Mouse (Mus musculus): ENCODE data around the gene Slc5a3. TPM values are rescaled to one million over a fixed set of nuclear protein-coding genes. Genes with fewer than 3 reads are reported as not detected.

Gene Slc5a3
- polyA plus RNA-seq (2015; fragmentation: Nextera tagmentation; extraction: Ambion mirVana) = 10.8 and 12.4 TPM in 2 replicates

GRCm38 (mm10) chr16:92057852-92058643 is at the start of gene Slc5a3, which contains the start of the genes Mrps6 and Gm49711:
Gene Slc5a3, plus strand, starts transcription at chr16:92058322.
Gene Mrps6, plus strand, starts transcription at chr16:92058270.
Gene Gm49711, plus strand, starts transcription at chr16:92058316.
- ATAC-seq (replicated peaks) = peak; percentile 94
- H3K4me2 ChIP-seq (replicated peaks) = peak within 1 kb of the TSS; percentile 51
- under 1% methylated on average over 97 of the region's 99 CpGs for WGBS
- no peaks in the 10 kb centered on the region for H3K27me3 ChIP-seq
- H3K36me3 ChIP-seq = peaks cover 4% of the 10 kb centered on the region
- peak within 1 kb of the TSS; percentile 95 for H3K4me3 ChIP-seq
- H3K27ac ChIP-seq (replicated peaks) = peak within 1 kb of the TSS; percentile 88
- no peaks in the 10 kb centered on the region for H3K9me3 ChIP-seq
- H3K9ac ChIP-seq (replicated peaks) = peak within 1 kb of the TSS; percentile 82
- peaks cover 26% of the 10 kb centered on the region for H3K4me1 ChIP-seq

DNA sequence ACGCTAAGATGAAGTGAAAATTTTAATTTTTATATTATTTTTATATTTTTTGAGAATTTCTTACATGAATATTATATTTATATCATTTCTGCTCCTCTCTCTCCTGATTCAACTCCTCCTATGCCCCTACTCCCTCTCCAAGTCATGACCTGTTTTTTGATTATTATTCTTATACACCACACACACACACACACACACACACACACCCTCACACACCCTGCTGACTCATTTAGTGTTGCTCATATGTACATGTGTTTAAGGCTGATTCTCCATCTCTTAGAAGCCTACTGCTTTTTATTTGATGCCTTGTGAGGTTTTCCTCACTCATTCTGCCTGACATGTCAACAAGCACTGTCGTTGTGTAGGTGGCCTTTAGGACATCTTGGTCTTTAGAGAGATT is 48.5 kb upstream of the Slc5a3 start:
- no peak for ATAC-seq (replicated peaks)
- no peak overlapping the region for H3K27ac ChIP-seq (replicated peaks)
- H3K27me3 ChIP-seq = no peaks in the 10 kb centered on the region
- WGBS = 91% methylated on average over 2 of the region's 2 CpGs
- H3K36me3 ChIP-seq = no peaks in the 10 kb centered on the region
- no peaks in the 10 kb centered on the region for H3K9me3 ChIP-seq
- no peak overlapping the region for H3K4me3 ChIP-seq
- no peaks in the 10 kb centered on the region for H3K4me1 ChIP-seq
- H3K4me2 ChIP-seq (replicated peaks) = no peak overlapping the region
- no peak overlapping the region for H3K9ac ChIP-seq (replicated peaks)

DNA sequence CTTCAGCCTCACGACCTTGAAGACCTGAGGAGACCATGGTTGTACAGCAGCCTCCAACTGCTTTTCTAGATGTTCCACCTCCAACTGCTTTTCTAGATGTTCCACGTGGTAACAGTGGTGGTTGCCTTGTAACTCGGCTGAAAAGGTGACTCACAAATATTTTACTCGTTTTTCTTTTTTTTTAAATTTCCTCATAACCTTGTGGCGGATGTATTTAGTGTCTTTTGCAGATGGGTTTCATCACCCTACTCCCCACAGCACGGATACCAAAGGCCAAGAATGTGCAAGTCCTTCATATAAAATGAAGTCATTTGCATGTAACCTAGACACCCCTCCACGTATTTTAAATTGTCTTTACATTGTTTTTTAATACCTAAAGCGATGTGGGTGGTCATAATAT is 41.3 kb upstream of the Slc5a3 start:
- no peaks in the 10 kb centered on the region for H3K36me3 ChIP-seq
- WGBS = 91% methylated on average over 8 of the region's 8 CpGs
- H3K9ac ChIP-seq (replicated peaks) = no peak overlapping the region
- no peaks in the 10 kb centered on the region for H3K27me3 ChIP-seq
- H3K4me2 ChIP-seq (replicated peaks) = no peak overlapping the region
- H3K4me1 ChIP-seq = peaks cover 10% of the 10 kb centered on the region
- ATAC-seq (replicated peaks) = no peak
- no peaks in the 10 kb centered on the region for H3K9me3 ChIP-seq
- no peak overlapping the region for H3K27ac ChIP-seq (replicated peaks)
- H3K4me3 ChIP-seq = no peak overlapping the region

- H3K4me1 ChIP-seq = peaks cover 10% of the 10 kb centered on the region
- ATAC-seq (replicated peaks) = peak; percentile 68
- H3K4me2 ChIP-seq (replicated peaks) = peak overlapping the region; percentile 59
- H3K27me3 ChIP-seq = no peaks in the 10 kb centered on the region
- peak overlapping the region; percentile 38 for H3K4me3 ChIP-seq
- H3K36me3 ChIP-seq = no peaks in the 10 kb centered on the region
- H3K9me3 ChIP-seq = no peaks in the 10 kb centered on the region
- peak overlapping the region; percentile 46 for H3K9ac ChIP-seq (replicated peaks)
- peak overlapping the region; percentile 41 for H3K27ac ChIP-seq (replicated peaks)
- 5% methylated on average over 26 of the region's 26 CpGs for WGBS
Observed at GRCm38 (mm10) chr16:92019141-92020118, 38.7 kb upstream of the Slc5a3 start.

GRCm38 (mm10) chr16:92021656-92022400 is 36.3 kb upstream of the Slc5a3 start:
- no peaks in the 10 kb centered on the region for H3K27me3 ChIP-seq
- no peaks in the 10 kb centered on the region for H3K36me3 ChIP-seq
- H3K9me3 ChIP-seq = no peaks in the 10 kb centered on the region
- WGBS = 85% methylated on average over 12 of the region's 12 CpGs
- no peak for ATAC-seq (replicated peaks)
- H3K9ac ChIP-seq (replicated peaks) = no peak overlapping the region
- no peak overlapping the region for H3K27ac ChIP-seq (replicated peaks)
- H3K4me2 ChIP-seq (replicated peaks) = no peak overlapping the region
- no peak overlapping the region for H3K4me3 ChIP-seq
- peaks cover 10% of the 10 kb centered on the region for H3K4me1 ChIP-seq

GRCm38 (mm10) chr16:92022494-92023283 is 35.4 kb upstream of the Slc5a3 start:
- Histone ChIP-seq H3K4me1 (peaks cover 10% of the 10 kb centered on the region), H3K27ac (replicated peaks) (no peak overlapping the region), H3K4me2 (replicated peaks) (no peak overlapping the region), H3K27me3 (no peaks in the 10 kb centered on the region), H3K9ac (replicated peaks) (no peak overlapping the region), H3K4me3 (no peak overlapping the region), H3K36me3 (no peaks in the 10 kb centered on the region), H3K9me3 (no peaks in the 10 kb centered on the region)
- WGBS = 64% methylated on average over 20 of the region's 20 CpGs
- no peak for ATAC-seq (replicated peaks)

DNA sequence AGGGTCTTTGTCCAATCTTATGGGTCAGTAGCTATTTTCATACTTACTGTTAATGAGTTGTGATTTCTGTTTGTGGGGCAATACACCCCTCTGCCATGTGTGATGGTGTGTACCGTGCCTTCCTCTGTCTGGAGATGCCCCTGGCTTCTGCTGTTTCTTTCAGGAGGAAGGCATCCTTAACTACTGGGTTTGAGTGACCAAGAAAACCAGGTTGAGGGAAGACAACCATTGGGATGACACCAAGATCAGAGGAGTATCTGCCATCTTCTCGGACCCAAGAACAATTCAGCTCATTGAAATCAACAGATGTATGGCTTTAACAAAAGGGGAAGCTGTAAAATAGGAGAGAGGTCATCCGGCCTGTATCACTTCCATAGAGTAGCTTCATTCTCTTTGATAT is 24.8 kb upstream of the Slc5a3 start:
- Histone ChIP-seq H3K4me3 (no peak overlapping the region), H3K4me2 (replicated peaks) (no peak overlapping the region), H3K9me3 (no peaks in the 10 kb centered on the region), H3K4me1 (no peaks in the 10 kb centered on the region), H3K9ac (replicated peaks) (no peak overlapping the region), H3K27ac (replicated peaks) (no peak overlapping the region), H3K27me3 (no peaks in the 10 kb centered on the region), H3K36me3 (no peaks in the 10 kb centered on the region)
- WGBS = 82% methylated on average over 3 of the region's 3 CpGs
- ATAC-seq (replicated peaks) = no peak

- Histone ChIP-seq H3K4me1 (no peaks in the 10 kb centered on the region), H3K27me3 (no peaks in the 10 kb centered on the region)
- ATAC-seq (replicated peaks) = no peak
Observed at GRCm38 (mm10) chr16:92034676-92035075, 23.4 kb upstream of the Slc5a3 start.

DNA sequence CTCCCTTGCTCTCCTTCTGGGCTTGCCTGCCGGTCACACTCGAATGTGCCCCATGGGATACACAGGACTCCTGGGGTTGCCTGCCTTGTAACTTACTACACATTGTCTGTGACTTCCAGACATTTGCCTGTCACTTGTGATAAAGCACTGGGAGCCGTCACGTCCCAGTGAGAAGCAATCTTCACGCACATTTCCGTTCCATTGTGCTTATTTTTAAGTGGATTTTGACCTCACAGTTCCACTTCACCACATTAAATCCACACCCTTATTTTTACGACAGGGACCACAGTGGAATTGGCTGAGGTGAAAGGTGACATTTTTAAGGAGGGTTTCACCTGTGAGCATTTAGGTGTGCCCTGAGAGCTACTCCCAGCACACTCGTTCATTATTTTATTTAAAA is 21.4 kb upstream of the Slc5a3 start:
- ATAC-seq (replicated peaks) = no peak
- WGBS = 84% methylated on average over 8 of the region's 8 CpGs

More at GRCm38 (mm10) chr16:92034676-92035075, 23.4 kb upstream of the Slc5a3 start:
- 74% methylated on average over 5 of the region's 5 CpGs for WGBS
- no peak overlapping the region for H3K4me3 ChIP-seq
- no peaks in the 10 kb centered on the region for H3K36me3 ChIP-seq
- H3K4me2 ChIP-seq (replicated peaks) = no peak overlapping the region
- no peak overlapping the region for H3K9ac ChIP-seq (replicated peaks)
- H3K9me3 ChIP-seq = no peaks in the 10 kb centered on the region
- no peak overlapping the region for H3K27ac ChIP-seq (replicated peaks)

GRCm38 (mm10) chr16:92037891-92038607 is 20.1 kb upstream of the Slc5a3 start:
- Histone ChIP-seq H3K9me3 (no peaks in the 10 kb centered on the region), H3K4me2 (replicated peaks) (no peak overlapping the region), H3K9ac (replicated peaks) (no peak overlapping the region), H3K4me1 (no peaks in the 10 kb centered on the region), H3K36me3 (no peaks in the 10 kb centered on the region), H3K27me3 (no peaks in the 10 kb centered on the region), H3K27ac (replicated peaks) (no peak overlapping the region), H3K4me3 (no peak overlapping the region)
- ATAC-seq (replicated peaks) = no peak
- 90% methylated on average over 21 of the region's 21 CpGs for WGBS

More for the DNA sequence above, 21.4 kb upstream of the Slc5a3 start:
- Histone ChIP-seq H3K36me3 (no peaks in the 10 kb centered on the region), H3K4me2 (replicated peaks) (no peak overlapping the region), H3K9ac (replicated peaks) (no peak overlapping the region), H3K9me3 (no peaks in the 10 kb centered on the region), H3K4me1 (no peaks in the 10 kb centered on the region), H3K4me3 (no peak overlapping the region), H3K27ac (replicated peaks) (no peak overlapping the region), H3K27me3 (no peaks in the 10 kb centered on the region)
